Mouse (Mus musculus): Measurements from ENCODE around the gene Gm49601.

The Gm49601 gene

GRCm38 (mm10) chr16:18611752-18612151, 14.5 kb downstream of the Gm49601 start:
- no peak for DNase-seq (ENCODE audit: extremely low read depth, insufficient read length, low spot score)

DNA sequence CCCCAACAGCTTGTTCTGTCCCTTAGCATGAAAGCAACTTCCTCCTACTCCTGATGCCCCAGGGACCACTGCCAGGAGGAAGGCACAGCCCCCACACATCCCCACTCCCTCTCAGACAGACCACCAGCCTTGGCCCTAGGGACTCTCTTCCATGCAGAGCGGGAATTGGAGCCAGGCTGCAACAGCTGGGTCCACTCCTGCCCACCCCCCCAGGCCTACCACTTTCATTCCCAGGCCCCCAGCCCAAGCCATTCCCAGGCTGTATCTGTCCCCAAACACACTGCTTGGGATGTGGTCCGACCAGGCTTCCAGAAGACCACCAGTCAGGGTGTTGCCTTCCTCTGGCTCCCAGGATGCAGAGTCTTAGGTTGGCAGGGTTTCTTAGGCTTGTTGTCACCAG, 17.1 kb downstream of the Gm49601 start:
- no peak for DNase-seq (ENCODE audit: extremely low read depth, insufficient read length, low spot score)

GRCm38 (mm10) chr16:18608226-18608625, 18.0 kb downstream of the Gm49601 start:
- DNase-seq (ENCODE audit: extremely low read depth, insufficient read length, low spot score): no peak

DNA sequence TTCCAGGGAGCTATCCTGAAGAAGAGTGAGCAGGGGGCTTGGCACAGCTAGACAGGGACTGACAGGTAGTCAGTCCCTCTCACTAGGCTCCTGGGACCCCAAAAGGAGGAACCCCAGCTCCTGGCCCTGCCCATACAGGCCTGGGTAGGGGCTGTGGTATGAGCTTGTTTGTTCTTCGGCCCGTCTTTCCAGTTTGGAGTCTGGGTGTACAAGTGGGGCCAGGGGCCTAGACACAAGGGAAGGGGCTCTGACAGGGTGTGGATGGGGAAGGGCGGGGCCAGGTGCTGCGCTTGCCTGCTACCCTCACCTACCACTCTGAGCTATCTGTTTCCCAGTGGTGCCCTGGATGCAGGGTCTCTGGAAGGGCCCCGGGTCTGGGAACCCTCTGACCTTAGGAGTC, 20.5 kb downstream of the Gm49601 start:
- DNase-seq (ENCODE audit: extremely low read depth, insufficient read length, low spot score): no peak

DNA sequence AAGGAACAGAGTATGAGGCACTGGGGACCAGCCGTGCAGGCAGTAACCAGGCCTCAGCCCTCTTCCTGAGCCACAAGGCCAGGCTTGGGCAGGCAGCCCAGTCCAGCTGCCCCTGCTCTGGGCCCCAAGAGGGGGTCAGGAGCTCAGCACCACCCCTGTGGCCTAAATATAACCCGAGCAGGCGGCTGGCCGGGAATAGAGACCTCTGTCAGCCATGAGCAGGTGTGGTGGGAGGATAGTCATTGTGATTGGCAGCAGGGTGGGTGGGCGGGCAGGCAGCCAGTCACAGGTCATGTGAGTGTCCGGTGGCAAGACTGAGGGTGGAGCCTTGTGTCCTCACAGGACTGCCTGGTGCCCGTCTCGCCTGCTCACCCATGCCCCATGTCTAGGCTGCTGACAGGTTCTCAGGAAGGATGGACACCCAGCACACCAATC, 21.9 kb downstream of the Gm49601 start:
- peak; percentile 79 for DNase-seq (ENCODE audit: extremely low read depth, insufficient read length, low spot score)

DNA sequence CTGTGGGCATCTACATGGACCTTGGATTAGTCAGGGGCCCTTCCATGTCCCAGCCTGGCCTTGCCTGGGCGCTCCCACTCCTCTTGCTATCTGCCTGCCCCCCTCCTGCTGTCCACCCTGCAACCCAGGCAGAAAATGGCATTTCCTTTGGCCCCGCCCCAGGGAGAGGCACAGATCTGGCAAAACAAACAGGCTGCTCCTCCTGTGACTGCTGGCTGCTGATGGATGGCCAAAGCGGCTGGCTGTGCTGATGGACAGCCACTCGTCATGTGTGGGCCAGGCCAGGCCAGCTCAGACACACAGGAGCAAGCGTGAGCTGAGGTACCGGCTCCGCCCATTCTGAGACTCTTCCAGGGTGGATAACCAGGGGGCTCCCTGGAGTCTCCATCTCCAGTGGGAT, 24.8 kb downstream of the Gm49601 start:
- DNase-seq (ENCODE audit: extremely low read depth, insufficient read length, low spot score): no peak

- DNase-seq (ENCODE audit: extremely low read depth, insufficient read length, low spot score): no peak
Measured at GRCm38 (mm10) chr16:18598006-18598405, 28.2 kb downstream of the Gm49601 start.

DNA sequence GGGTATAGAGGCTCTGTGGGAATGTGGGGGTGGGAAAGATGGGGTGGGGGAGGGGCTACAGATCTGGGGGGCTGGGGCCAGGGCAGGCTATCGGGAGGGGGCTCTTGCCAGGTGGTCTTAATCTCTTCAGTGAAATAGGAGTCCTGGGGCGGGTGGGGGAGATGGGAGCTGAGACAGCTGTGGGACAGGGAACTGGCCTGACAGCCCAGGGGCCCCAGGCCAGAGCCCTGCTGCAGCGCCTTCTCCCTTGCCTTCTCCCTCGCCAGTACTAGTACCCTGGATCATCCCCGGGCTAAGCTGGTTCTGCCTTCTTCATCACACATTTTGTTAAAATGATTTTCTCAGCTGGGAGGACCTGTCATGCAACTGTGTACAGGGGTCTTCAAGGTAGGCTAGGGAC, 30.0 kb downstream of the Gm49601 start:
- no peak for DNase-seq (ENCODE audit: extremely low read depth, insufficient read length, low spot score)

- no peak for DNase-seq (ENCODE audit: extremely low read depth, insufficient read length, low spot score)
Measured at GRCm38 (mm10) chr16:18593930-18594329, 32.3 kb downstream of the Gm49601 start.

DNA sequence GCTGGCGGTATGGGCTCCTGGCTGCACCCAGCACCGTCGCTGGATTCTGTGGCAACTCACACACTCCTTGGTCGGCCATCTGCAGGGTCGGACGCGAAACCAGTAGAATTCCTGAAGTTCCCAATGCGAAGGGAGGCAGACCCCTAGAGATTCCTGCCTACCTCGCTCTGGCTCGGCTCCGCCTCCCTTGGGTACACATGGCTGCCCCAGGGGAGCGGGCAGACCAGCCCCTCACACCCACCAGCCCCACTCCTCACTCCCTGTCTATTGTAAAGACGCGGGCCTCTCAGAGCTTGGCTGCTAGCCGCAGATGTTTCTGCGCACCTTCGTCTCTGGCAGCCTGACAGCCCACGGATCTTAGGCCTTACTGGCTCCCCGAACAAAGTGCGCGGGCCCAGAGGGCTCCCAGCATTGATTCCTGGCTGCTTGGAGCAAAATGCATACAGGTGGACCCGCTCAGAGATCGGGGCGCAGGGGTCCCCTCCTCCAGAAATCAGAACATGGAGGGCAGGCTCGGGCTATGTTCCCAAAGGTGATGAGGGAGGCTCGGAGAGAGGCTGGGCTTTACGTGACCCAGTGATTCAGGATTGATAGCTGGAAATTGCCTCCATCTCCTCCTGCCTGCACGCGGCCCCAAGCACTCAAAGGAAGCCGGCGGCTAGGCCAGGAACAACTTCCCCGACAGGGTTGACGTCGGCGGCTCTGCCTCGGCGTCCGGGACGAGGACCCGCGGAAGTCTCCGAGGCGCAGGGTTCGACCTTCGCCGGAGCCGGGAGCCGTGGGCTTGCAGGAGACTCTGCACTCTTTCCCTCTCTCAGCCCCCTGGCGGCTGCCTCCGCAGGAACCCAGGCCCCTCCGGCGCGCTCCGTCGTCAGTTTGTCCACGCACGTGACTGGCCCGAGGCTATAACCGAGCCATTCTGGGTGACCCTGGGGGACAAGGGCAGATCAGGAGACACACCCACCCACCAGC, 34.9 kb downstream of the Gm49601 start:
- DNase-seq (ENCODE audit: extremely low read depth, insufficient read length, low spot score): no peak

DNA sequence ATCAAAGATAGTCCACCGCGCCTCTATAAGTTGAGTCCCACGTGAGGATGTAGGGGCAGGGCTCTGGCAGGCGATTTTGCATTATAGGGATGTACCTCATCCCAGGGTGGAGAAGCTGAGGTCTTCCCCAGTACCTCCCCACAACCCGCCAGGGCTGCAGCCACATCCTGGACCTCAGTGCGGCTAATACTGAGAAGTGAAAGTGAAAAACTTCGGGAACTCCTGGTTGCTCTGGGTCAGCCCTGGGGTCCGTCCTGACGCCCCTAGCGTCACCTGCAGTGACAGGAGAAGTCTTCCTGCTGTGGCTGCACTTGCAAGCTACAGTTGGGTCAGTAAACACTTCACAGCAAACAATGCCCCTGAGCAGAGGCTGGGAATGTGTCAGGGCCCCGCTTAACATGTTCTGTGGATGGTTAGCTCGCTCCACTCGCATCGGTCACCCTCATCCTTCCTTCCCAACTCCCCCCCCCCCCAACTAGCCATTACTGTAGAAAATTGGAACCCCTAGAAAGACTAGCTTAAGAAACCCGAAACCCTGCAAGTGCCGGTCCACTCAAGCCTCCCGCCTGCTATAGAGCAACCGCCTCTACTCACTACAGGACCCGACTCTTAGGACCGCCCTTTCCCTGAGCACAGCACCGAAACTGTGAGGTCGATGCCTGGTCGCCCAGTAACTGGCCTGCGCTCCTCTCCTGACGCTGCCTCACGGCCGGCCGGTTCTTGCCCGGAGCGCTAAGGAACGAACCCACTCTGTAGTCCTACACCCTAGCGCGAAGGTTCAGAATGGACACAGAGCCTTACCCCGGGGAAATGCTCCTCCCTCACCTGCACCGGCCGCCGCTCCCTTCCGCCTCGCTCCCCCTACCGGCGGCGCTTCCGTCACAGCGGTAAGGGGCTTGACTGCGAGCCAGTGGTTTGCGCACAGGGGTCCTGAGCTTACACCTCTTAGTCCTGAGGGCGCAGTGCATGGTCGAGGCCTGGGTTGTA, 36.1 kb downstream of the Gm49601 start, which contains the start of gene Tbx1:
Gene Tbx1 (minus strand): TSS at position 868 of the 987 bp plus-strand sequence.
- DNase-seq (ENCODE audit: extremely low read depth, insufficient read length, low spot score): no peak

- no peak for DNase-seq (ENCODE audit: extremely low read depth, insufficient read length, low spot score)
Measured at GRCm38 (mm10) chr16:18589080-18589621, 37.1 kb downstream of the Gm49601 start.

DNA sequence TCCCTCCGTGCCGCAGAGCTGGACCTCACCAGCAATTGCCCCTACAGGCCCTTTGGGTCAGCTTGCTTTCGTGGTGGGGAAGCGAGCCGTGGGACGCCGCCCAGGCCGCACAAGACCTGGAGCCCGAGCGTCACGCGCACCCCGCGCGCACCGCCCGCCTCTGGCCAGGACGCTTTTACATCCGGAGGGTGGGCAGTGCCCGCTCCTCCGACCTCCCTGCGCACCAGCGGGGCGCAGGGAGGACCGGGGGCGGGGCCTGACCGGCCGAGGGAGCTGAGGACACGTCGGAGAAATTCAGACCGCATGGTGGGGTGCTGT, 37.5 kb downstream of the Gm49601 start:
- no peak for DNase-seq (ENCODE audit: extremely low read depth, insufficient read length, low spot score)

DNA sequence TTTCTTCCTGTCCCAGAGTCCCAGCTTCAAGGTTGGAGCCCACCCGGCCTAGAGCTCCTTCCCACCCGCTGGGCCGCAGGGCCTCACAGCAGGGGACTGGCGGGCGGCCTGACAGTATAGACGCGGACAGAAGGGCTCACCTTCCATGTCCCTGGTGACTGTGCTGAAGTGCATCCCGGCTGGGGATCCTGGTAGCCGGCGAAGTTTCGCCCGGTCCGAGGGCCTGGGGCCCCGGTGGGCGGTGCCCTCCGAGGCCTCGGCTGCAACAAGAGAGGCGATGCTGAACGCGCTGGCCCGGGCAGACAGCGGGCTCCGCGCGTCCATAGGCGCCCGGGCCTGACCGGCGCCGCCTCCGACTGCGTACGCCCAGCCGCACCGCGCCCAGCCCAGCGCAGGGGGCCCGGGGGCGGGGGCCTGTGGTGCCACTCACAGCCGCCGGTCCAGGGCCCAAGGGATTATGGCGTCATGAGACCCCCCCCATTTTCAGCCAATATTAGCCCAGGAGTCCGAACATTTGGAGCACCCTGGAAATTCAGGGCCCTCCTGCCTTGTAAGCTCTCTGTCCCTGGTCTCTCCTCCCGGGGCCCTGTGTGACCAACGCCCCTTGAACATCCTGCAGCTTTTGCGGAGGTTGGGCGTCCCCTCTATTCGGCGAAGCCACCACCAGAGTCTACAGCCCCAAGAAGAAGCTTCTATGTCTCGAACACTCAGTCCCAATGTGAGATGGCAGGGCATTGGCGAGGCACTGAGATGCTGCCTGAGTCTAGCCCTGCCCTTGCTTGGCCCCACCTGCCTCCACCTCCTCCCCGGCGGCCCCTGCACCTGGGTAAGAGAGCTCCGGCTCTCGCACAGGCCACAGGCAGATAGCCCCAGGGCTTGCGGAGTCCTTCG, 38.1 kb downstream of the Gm49601 start:
- no peak for DNase-seq (ENCODE audit: extremely low read depth, insufficient read length, low spot score)

DNA sequence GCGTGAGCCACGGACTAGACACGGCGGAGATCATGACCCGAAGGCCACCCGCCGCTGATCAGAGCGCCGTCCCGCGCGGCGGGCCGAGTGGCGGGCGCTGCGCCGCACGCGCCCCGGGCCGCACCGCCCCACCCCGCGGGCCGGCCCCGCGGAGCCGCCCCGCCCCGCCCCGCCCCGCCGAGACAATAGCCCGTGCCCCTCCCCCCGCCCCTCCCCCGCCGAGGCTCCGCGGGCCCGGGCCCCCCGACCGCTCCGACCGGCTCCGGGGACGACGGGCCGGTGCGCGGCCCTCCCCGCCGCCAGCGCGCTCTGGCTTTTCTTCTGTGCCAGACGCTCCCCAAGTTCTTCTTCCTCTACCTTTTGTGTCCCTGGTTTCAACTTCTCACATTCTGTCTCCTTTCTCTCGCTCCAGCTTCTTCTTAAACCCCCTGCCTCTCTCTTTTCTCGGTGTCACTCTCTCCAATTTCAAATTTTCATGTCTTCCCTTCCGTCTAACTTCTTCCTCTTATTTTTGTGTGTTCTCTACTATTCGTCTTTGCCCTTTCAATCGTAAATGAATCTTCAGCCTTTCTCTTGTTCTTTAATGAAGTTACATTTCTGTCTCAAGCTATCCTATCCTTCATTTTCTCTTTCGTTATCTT, 39.2 kb downstream of the Gm49601 start:
- DNase-seq (ENCODE audit: extremely low read depth, insufficient read length, low spot score): no peak

GRCm38 (mm10) chr16:18586076-18586905, 39.9 kb downstream of the Gm49601 start:
- DNase-seq (ENCODE audit: extremely low read depth, insufficient read length, low spot score): no peak

DNA sequence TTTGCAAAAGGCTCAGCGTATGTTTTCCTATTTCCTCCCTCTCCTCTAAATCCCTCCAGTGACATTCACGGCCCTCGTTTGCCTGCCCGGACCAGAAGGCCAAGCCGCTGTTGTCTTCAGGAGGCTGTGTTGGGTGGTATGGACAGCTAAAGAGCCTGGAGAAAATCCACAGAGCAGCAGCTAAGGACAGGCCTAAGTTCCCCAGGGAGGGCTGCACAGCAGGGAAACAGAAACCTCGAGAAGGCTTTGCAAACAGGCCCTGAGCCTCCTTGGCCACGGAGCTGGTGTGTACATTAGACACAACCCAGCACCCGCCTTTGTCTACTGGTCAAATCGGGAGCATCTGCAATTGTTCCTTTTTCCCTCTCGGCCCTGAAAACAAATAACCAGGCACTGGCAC, 40.6 kb downstream of the Gm49601 start:
- no peak for DNase-seq (ENCODE audit: extremely low read depth, insufficient read length, low spot score)

DNA sequence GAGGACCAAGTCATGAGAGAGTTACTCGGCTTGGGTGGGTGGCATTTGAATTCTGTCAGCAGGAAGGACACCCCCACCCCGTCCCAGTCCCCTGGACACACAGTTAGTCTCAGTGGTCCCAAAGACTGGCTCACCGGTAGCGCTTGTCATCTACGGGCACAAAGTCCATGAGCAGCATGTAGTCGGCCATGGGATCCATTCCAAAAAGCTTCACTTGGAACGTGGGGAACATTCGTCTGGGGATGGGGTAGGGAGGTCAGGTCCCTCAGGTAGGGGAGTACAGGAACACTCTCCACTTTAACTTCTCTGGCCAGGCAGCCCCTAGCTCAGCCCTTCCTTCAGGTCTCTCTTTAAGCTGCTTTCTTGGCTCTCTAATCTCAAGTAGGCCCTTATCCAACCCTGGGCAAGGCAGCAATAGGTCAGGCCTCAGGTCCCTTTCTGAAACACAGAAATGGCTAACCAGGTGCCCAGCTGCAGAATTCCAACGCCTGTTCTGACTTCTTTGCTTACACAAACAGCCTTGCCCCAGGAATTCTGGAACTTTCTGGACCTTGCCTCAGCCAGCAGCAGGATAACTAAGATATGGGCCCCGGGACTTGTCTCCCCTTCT, 41.2 kb downstream of the Gm49601 start:
- no peak for DNase-seq (ENCODE audit: extremely low read depth, insufficient read length, low spot score)
